Mouse (Mus musculus): Measurements from ENCODE around the gene Kcnb1. TPM values are rescaled to one million over a fixed set of nuclear protein-coding genes. Genes with fewer than 3 reads are reported as not detected.
"Not testable (repeated sequence)": the region's sequence is repeated elsewhere in the genome, so short reads cannot be mapped to it uniquely, and the experiment has no call there.

The Kcnb1 gene
- total RNA-seq, 2 experiments from 2014 or later, result not detected

DNA sequence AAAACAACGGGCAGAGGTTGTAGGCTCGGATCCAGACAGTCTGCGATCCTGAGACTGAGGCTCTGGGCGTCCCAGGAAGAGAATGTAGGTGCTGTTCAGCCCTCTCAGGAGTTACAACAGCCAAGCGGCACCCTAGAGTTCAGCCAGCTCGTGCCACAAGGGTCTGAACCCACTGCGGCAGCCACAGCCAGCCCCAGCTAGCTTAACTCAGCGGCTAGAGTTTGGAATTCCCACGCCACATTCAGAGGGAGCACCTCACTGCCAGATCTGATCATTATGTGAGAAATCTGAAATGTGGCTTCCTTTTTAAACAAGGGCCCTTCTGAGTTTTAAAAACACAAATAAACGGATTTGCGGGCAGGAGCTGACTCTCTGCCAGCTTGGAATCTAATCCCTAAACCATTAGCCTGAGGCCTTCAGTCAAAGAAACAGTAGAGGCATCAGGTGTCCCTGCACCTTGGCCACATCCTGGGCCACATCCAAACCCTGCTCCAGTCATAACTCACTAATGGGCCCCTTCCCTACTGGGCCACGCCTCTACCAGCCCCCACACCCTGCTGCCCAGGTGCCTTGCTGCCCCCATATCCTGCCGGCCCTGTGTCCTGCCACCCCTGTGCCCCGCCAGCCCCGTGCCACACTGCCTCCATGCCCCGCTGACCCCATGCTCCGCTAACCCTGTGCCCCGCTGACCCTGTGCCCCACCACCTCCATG is 16.1 kb upstream of the Kcnb1 start:
- ATAC-seq (replicated peaks; ENCODE audit: low FRiP score, poor library complexity, severe bottlenecking), result no peak

GRCm38 (mm10) chr2:167204686-167205085 is 14.7 kb upstream of the Kcnb1 start:
- not testable (repeated sequence) for ATAC-seq (replicated peaks; ENCODE audit: low FRiP score, poor library complexity, severe bottlenecking)

DNA sequence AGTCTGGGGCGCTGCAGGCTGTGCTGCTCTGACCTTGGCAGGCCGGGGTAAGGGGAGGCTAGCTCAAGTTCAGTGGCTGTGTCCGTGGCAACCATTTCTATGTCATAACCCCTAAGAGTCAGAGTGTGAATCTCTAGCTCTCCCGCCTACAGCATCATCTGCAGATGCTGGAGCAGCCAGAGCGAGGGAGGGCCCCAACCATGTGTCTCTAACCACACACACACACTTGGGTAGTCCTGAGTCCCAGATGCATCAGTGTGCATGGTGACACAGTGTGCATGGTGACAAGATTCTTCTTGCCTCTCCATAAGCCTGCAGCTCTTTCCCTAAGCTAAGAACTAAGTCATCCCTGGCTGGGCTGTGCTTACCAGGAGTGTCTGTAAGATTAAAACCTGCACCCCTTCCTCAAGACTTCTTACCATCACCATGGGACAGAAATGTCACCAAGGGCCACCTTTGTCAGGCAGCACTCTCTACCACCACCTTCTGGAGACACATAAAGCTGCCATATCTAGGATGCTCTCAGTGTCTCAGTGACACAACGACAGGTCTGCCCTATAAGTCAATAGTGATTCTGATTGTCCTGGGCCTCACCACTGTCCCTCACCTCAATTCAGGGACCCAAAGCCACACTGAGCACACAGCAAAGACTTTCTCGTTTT is 13.7 kb upstream of the Kcnb1 start:
- ATAC-seq (replicated peaks; ENCODE audit: low FRiP score, poor library complexity, severe bottlenecking), result no peak

DNA sequence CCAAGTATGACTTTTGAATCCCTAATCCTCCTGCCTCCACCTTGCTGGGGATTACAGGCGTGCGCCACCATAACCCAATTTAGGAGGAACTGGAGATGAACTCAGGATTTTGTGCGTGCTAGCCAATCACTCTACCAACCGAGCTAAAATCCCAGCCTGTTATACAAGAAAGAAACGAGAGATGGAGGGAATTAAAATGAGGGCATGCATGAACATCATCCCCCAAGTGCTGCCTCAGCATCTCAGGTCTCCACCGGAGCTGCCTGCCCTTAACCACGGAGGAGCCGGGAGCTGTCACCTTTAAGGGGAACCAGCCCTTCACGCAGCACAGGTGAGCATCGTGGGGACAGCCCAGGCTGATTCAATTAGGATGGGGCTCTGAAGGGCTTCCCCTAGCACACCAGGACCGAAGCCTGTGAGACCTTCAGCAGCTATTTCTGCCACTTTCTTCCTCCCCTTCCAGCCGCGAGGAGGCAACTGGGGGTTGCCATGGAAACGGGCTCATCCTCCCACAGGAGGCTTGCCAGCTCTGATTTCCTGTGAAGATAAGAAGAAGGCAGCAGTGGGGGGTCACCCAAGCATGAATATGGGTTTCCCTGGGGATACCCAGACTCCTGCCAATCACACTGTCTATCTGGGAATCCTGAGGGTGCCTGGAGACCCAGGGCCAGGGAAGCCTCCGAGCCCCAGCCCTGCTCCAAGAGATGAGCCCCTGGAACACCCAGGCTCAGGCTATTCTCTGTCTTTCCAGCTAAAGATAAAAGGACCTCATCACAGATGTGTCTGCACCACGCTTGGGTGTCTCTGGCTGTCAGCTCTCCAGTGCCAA is 11.7 kb upstream of the Kcnb1 start:
- no peak for ATAC-seq (replicated peaks; ENCODE audit: low FRiP score, poor library complexity, severe bottlenecking)

GRCm38 (mm10) chr2:167198660-167199427 is 8.9 kb upstream of the Kcnb1 start:
- no peak for ATAC-seq (replicated peaks; ENCODE audit: low FRiP score, poor library complexity, severe bottlenecking)

- ATAC-seq (replicated peaks; ENCODE audit: low FRiP score, poor library complexity, severe bottlenecking), result no peak
Observed at GRCm38 (mm10) chr2:167193361-167193760, 3.4 kb upstream of the Kcnb1 start.

DNA sequence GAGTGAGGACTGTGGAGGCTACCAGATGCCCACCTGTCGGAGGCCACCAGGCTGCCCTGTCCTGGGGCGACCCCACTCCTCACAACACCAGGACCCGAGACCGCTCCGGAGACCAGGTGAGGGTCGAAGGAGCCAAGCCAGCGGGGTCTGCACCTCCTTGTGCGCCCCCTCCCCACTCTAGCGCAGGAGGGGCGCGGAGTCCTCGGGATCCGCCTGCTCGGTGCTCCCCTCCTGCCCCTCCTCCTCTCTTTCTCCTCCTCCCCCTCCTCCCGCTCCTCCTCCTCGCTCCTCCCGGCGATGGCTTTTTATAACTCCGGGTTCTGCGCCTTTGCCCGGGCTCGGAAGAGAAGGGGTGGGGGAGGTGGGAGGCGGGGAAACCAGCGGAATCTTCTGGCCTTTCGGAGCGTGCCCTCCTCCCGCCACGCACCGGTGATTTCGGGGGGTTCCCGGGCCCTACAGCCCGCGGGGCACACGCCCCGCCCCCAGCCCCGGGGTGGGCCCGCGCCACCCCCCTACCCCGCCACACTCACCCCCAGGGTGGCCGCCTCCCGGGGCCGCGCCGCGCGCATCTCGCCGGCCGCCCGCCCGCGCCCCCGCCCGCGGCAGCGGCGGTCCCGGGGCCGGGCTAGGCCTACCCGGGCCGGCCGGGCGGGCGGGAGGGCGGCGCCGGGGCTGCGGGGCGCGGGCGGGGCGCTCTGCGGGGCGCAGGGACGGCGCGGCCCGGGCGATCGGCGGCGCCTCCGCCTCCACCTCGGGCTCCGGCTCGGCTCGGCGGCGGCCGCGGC is 472 bp downstream of the Kcnb1 start:
- ATAC-seq (replicated peaks; ENCODE audit: low FRiP score, poor library complexity, severe bottlenecking), result no peak

DNA sequence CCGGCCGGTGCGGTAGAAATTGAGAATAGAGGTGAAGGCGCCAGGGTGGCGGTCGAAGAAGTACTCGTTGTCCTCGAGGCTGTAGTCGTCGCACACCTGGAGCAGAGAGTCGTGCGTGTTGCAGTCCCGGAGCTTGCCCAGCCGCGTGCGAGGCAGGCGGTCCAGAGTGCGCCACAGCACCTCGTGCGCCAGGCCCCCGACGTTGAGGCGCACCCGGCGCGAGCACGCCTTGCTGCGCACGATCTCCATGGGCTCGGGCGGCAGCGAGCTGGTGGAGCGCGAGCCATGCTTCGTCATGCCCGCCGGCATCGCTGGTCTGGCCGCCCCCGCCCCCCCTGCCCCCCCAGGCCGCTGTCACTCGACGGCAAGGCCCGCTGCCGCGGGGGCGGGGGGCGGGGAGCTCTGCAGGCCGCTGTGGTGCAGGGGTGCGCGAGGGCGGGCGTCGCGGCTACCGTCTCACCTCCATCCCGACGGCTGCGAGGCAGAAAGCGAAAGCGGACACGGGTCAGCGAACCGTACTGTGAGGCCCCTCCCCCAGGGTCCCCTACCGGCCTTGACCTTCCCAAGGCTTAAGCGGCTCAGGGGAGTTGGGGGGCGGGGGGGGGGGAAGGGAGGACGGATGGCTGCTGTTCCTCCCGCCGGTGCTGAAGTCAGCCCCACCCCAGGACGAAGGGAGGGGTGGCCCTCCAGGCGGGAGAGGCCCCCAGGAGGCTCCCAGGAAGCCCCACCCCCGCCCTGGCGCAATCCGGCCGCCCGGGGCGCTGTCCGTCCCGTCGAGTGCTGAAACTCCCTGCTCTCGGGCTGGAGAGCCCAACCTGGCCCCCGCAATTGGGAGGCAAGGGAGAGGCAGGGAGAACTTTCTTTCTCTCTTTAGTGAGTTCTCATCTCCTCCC is 1.4 kb downstream of the Kcnb1 start:
- no peak for ATAC-seq (replicated peaks; ENCODE audit: low FRiP score, poor library complexity, severe bottlenecking)

GRCm38 (mm10) chr2:167187119-167187518 is 2.8 kb downstream of the Kcnb1 start:
- no peak for ATAC-seq (replicated peaks; ENCODE audit: low FRiP score, poor library complexity, severe bottlenecking)

GRCm38 (mm10) chr2:167186544-167186943 is 3.4 kb downstream of the Kcnb1 start:
- ATAC-seq (replicated peaks; ENCODE audit: low FRiP score, poor library complexity, severe bottlenecking), result no peak

GRCm38 (mm10) chr2:167186003-167186402 is 4.0 kb downstream of the Kcnb1 start:
- ATAC-seq (replicated peaks; ENCODE audit: low FRiP score, poor library complexity, severe bottlenecking), result no peak

DNA sequence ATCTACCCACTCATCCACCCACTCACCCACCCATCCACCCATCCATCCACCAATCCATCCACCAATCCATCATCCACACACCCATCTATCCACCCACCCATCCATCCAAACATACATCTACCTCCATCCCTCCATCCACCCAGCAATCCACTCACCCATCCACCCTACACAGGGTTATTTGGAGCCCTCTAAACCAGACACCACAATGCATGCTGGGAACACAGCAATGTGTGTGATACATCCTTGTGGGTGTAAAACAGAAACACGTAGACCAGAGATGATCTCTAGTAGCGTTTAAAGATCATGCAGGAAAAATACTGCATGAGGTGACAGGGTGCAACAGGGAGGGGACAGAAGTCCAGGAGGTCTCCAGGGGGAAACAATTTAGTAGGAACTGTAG is 4.5 kb downstream of the Kcnb1 start:
- no peak for ATAC-seq (replicated peaks; ENCODE audit: low FRiP score, poor library complexity, severe bottlenecking)

DNA sequence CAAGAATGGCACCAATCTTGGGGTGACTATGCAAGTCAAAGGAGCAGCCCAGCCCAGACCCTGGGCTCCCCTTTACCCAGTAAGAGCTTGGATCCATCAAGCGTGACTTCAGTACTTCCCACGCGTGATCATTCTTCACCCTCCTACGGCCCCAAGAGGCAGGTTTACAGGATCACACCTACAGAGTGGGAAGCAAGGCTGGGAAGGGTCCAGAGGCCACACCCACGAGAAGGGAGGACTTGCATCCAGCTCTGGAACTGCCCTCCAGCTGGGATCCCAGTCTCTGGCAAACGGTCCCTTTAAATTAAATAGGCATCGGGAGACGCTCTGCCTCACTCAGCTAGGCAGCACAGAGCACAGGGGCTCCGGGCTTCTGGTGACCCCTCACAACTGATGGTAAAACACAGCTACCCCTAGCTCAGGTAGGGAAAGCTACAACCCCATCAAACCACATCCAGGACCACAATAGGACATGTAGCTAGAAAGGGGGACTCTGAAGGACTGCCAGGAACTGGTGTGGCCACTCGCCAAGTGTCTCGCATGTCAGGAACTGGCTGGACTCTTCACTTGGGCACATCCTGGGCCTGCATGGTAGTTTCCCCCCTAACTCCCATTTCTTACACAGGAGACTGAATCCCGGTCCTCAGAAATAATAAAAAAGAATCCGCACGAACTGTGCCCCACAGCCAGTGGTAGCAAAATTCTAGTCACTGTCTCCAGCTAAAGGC is 8.1 kb downstream of the Kcnb1 start:
- ATAC-seq (replicated peaks; ENCODE audit: low FRiP score, poor library complexity, severe bottlenecking), result no peak

DNA sequence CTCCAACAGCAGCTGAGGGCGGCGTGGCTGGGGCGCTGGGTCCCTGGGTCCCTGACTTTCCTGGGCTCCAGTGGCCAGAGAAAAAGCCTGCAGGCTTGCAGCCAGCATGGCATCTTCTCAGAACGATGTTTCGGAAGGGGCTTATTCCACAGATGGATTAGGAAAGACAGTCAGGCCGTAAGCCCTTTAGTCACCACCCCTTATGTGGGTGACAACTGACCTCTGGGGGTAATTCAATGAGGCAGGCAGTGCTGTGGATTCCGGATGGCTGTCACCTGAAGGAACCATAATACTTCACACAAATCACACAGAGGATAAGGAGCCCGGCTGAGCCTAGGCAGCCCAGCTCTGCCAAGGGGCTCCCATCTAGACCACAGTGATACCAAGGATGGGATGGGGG is 8.9 kb downstream of the Kcnb1 start:
- no peak for ATAC-seq (replicated peaks; ENCODE audit: low FRiP score, poor library complexity, severe bottlenecking)

GRCm38 (mm10) chr2:167179301-167179700 is 10.7 kb downstream of the Kcnb1 start:
- no peak for ATAC-seq (replicated peaks; ENCODE audit: low FRiP score, poor library complexity, severe bottlenecking)

GRCm38 (mm10) chr2:167177231-167177641 is 12.7 kb downstream of the Kcnb1 start:
- no peak for ATAC-seq (replicated peaks; ENCODE audit: low FRiP score, poor library complexity, severe bottlenecking)

DNA sequence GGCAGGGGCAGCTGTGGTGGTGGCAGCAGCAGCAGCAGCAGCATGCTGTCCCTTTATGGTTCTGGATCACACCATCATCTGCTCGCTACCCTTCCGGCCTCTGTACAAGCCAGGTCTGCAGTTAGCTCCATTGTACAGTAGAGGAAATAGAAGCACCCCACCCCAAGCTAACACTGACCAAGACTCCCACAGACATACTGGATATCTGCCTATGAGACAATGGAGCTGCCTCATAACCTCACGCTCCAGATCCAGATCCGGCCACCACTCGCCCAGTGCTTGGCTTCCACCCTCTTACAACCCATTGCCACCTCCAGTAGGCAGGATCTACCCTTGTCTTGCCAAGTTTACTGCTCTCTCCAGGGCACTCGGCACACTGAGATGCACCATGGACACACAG is 14.7 kb downstream of the Kcnb1 start:
- no peak for ATAC-seq (replicated peaks; ENCODE audit: low FRiP score, poor library complexity, severe bottlenecking)
